Mouse (Mus musculus): Measurements from ENCODE around the gene Cnnm2. TPM values are rescaled to one million over a fixed set of nuclear protein-coding genes. Genes with fewer than 3 reads are reported as not detected.

Cnnm2 gene
- polyA plus RNA-seq, 1 experiment from 2014 or later, result 2.1 TPM

GRCm38 (mm10) chr19:46863236-46863927 is 102.0 kb downstream of the Cnnm2 start:
- 76% methylated on average over 17 of the region's 17 CpGs for WGBS
- Histone ChIP-seq H3K4me2 (ENCODE audit: low read depth, low read length) (no peak overlapping the region), H3K36me3 (ENCODE audit: control insufficient read depth, insufficient read depth, low read length) (no peaks in the 10 kb centered on the region), H3K9ac (ENCODE audit: low read depth, low read length) (no peak overlapping the region), H3K27ac (ENCODE audit: low read length) (no peak overlapping the region; the same call in 1 of the 2 replicates), H3K27me3 (replicated peaks; ENCODE audit: control insufficient read depth, insufficient read depth, low read length) (no peaks in the 10 kb centered on the region), H3K4me3 (ENCODE audit: low read length) (no peak overlapping the region), H3K4me1 (ENCODE audit: control insufficient read depth, insufficient read depth, low read length) (peaks cover 5% of the 10 kb centered on the region; the same call in 1 of the 2 replicates), H3K9me3 (ENCODE audit: control insufficient read depth, low read length) (no peaks in the 10 kb centered on the region)
- no peak for ATAC-seq

DNA sequence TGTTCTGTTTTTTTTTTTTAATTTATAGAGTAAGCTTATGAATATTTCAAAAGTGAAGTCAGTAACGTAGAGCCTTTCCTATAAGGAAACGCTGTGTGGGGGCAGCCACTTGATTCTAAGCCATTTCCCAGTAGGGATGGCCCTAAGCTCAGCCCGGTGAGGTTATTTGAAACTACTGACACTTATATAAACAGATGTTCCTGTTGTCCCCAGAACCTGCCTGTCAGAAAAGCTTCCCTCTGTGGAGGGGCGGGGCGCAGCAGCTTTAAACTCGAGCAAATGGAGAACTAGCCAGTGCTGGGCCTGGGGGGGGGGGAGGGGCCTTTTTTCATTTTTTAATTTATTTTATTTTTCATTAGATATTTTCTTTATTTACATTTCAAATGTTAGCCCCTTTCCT is 102.7 kb downstream of the Cnnm2 start:
- Histone ChIP-seq H3K4me2 (ENCODE audit: low read depth, low read length) (no peak overlapping the region), H3K9me3 (ENCODE audit: control insufficient read depth, low read length) (no peaks in the 10 kb centered on the region), H3K36me3 (ENCODE audit: control insufficient read depth, insufficient read depth, low read length) (no peaks in the 10 kb centered on the region), H3K4me1 (ENCODE audit: control insufficient read depth, insufficient read depth, low read length) (peaks cover 5% of the 10 kb centered on the region; the same call in 1 of the 2 replicates), H3K27me3 (replicated peaks; ENCODE audit: control insufficient read depth, insufficient read depth, low read length) (no peaks in the 10 kb centered on the region), H3K27ac (ENCODE audit: low read length) (no peak overlapping the region), H3K4me3 (ENCODE audit: low read length) (no peak overlapping the region), H3K9ac (ENCODE audit: low read depth, low read length) (no peak overlapping the region)
- 42% methylated on average over 6 of the region's 6 CpGs for WGBS
- no peak for ATAC-seq

- H3K4me2 ChIP-seq (ENCODE audit: low read depth, low read length), result no peak overlapping the region
- no peak for ATAC-seq
- H3K4me3 ChIP-seq (ENCODE audit: low read length), result no peak overlapping the region
- 54% methylated on average over 6 of the region's 6 CpGs for WGBS
- H3K27ac ChIP-seq (ENCODE audit: low read length), result no peak overlapping the region
- H3K9ac ChIP-seq (ENCODE audit: low read depth, low read length), result no peak overlapping the region
- H3K27me3 ChIP-seq (replicated peaks; ENCODE audit: control insufficient read depth, insufficient read depth, low read length), result no peaks in the 10 kb centered on the region
- peaks cover 5% of the 10 kb centered on the region; the same call in 1 of the 2 replicates for H3K4me1 ChIP-seq (ENCODE audit: control insufficient read depth, insufficient read depth, low read length)
- H3K36me3 ChIP-seq (ENCODE audit: control insufficient read depth, insufficient read depth, low read length), result no peaks in the 10 kb centered on the region
- no peaks in the 10 kb centered on the region for H3K9me3 ChIP-seq (ENCODE audit: control insufficient read depth, low read length)
Observed at GRCm38 (mm10) chr19:46864731-46865331, 103.4 kb downstream of the Cnnm2 start.

- Histone ChIP-seq H3K27ac (ENCODE audit: low read length) (no peak overlapping the region), H3K9ac (ENCODE audit: low read depth, low read length) (no peak overlapping the region), H3K4me2 (ENCODE audit: low read depth, low read length) (no peak overlapping the region), H3K4me1 (ENCODE audit: control insufficient read depth, insufficient read depth, low read length) (peaks cover 5% of the 10 kb centered on the region; the same call in 1 of the 2 replicates), H3K9me3 (ENCODE audit: control insufficient read depth, low read length) (no peaks in the 10 kb centered on the region), H3K4me3 (ENCODE audit: low read length) (no peak overlapping the region), H3K36me3 (ENCODE audit: control insufficient read depth, insufficient read depth, low read length) (no peaks in the 10 kb centered on the region), H3K27me3 (replicated peaks; ENCODE audit: control insufficient read depth, insufficient read depth, low read length) (no peaks in the 10 kb centered on the region)
- ATAC-seq, result no peak
- WGBS, result 64% methylated on average over 4 of the region's 4 CpGs
Observed at GRCm38 (mm10) chr19:46865381-46865780, 104.0 kb downstream of the Cnnm2 start.

DNA sequence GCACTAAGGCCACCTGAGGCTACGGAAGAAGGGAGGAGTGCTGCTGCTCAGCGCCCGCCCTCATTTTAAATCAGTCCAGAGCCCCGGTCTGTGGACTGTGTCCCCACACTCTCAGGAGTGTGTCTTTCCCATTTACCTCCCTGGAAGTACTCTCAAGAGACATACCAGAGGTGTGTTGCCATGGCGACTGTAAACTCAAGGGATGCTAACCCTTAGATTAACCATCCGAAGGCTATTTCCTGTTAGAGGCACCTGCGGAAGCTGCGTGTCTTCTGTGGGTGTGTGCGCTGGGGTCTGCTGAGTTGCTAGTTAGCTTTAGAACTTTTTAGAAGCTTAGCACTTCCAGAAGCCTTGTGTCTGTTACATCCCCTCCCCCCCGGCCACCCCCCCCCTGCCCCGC is 107.7 kb downstream of the Cnnm2 start:
- WGBS, result 55% methylated on average over 11 of the region's 11 CpGs
- ATAC-seq, result no peak

GRCm38 (mm10) chr19:46869526-46869925 is 108.1 kb downstream of the Cnnm2 start:
- no peak overlapping the region for H3K9ac ChIP-seq (ENCODE audit: low read depth, low read length)
- no peak overlapping the region for H3K27ac ChIP-seq (ENCODE audit: low read length)
- no peaks in the 10 kb centered on the region for H3K4me1 ChIP-seq (ENCODE audit: control insufficient read depth, insufficient read depth, low read length)
- peak; percentile 81 for ATAC-seq
- no peaks in the 10 kb centered on the region for H3K27me3 ChIP-seq (replicated peaks; ENCODE audit: control insufficient read depth, insufficient read depth, low read length)
- no peaks in the 10 kb centered on the region for H3K36me3 ChIP-seq (ENCODE audit: control insufficient read depth, insufficient read depth, low read length)
- WGBS, result 9% methylated on average over 6 of the region's 6 CpGs
- H3K4me2 ChIP-seq (ENCODE audit: low read depth, low read length), result no peak overlapping the region
- H3K4me3 ChIP-seq (ENCODE audit: low read length), result no peak overlapping the region
- H3K9me3 ChIP-seq (ENCODE audit: control insufficient read depth, low read length), result no peaks in the 10 kb centered on the region

More for the DNA sequence above, 107.7 kb downstream of the Cnnm2 start:
- Histone ChIP-seq H3K9ac (ENCODE audit: low read depth, low read length) (no peak overlapping the region), H3K27me3 (replicated peaks; ENCODE audit: control insufficient read depth, insufficient read depth, low read length) (no peaks in the 10 kb centered on the region), H3K4me2 (ENCODE audit: low read depth, low read length) (no peak overlapping the region), H3K9me3 (ENCODE audit: control insufficient read depth, low read length) (no peaks in the 10 kb centered on the region), H3K4me3 (ENCODE audit: low read length) (no peak overlapping the region), H3K36me3 (ENCODE audit: control insufficient read depth, insufficient read depth, low read length) (no peaks in the 10 kb centered on the region), H3K4me1 (ENCODE audit: control insufficient read depth, insufficient read depth, low read length) (no peaks in the 10 kb centered on the region), H3K27ac (ENCODE audit: low read length) (no peak overlapping the region)

GRCm38 (mm10) chr19:46871096-46871495 is 109.7 kb downstream of the Cnnm2 start:
- no peak for ATAC-seq
- H3K4me1 ChIP-seq (ENCODE audit: control insufficient read depth, insufficient read depth, low read length), result no peaks in the 10 kb centered on the region
- no peaks in the 10 kb centered on the region for H3K36me3 ChIP-seq (ENCODE audit: control insufficient read depth, insufficient read depth, low read length)
- no peak overlapping the region for H3K4me3 ChIP-seq (ENCODE audit: low read length)
- H3K4me2 ChIP-seq (ENCODE audit: low read depth, low read length), result no peak overlapping the region
- H3K27me3 ChIP-seq (replicated peaks; ENCODE audit: control insufficient read depth, insufficient read depth, low read length), result no peaks in the 10 kb centered on the region
- H3K9ac ChIP-seq (ENCODE audit: low read depth, low read length), result no peak overlapping the region
- WGBS, result 97% methylated on average over 4 of the region's 4 CpGs
- no peak overlapping the region for H3K27ac ChIP-seq (ENCODE audit: low read length)
- no peaks in the 10 kb centered on the region for H3K9me3 ChIP-seq (ENCODE audit: control insufficient read depth, low read length)

DNA sequence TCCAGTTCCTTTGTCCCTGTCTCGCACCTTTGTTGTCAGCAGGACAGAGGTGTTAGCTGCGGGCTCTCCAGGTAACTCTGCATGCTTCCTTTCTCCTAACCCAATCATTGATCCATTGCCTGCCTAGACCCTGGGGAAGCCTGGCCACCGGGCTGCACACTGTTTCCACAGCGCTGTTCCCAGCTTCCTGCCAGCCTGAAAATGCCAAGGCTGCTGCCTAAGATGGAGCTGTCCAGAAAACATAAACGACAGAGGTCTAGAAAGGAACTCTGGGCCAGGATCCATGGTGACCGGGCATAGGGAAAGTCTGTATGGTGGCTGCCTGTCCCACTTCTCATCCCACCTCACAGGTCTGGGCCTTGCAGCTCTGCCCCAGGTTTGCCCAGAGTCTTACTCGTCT is 110.3 kb downstream of the Cnnm2 start:
- Histone ChIP-seq H3K4me2 (ENCODE audit: low read depth, low read length) (no peak overlapping the region), H3K9ac (ENCODE audit: low read depth, low read length) (no peak overlapping the region), H3K36me3 (ENCODE audit: control insufficient read depth, insufficient read depth, low read length) (no peaks in the 10 kb centered on the region), H3K27me3 (replicated peaks; ENCODE audit: control insufficient read depth, insufficient read depth, low read length) (no peaks in the 10 kb centered on the region), H3K4me1 (ENCODE audit: control insufficient read depth, insufficient read depth, low read length) (no peaks in the 10 kb centered on the region), H3K27ac (ENCODE audit: low read length) (no peak overlapping the region), H3K9me3 (ENCODE audit: control insufficient read depth, low read length) (no peaks in the 10 kb centered on the region), H3K4me3 (ENCODE audit: low read length) (no peak overlapping the region)
- 71% methylated on average over 7 of the region's 7 CpGs for WGBS
- no peak for ATAC-seq

DNA sequence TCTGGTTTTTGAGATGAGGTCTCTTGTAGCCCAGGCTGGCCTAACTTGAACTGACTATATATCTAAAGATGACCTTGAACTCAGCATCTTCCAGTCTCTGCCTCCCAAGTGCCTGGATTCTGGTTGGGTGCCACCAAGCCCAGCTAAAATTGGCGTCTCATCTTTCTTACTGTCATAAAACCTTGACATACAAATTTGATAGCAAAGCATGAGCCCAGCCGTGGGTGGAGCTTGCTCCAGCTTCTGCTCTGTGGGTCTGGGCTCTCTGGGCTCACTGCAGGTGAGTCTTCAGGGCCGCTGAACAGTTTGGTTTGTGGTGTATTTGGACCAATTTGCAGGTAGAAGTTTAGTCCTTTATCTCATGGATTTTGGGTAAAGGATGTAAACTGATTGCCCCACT is 112.5 kb downstream of the Cnnm2 start:
- no peaks in the 10 kb centered on the region for H3K9me3 ChIP-seq (ENCODE audit: control insufficient read depth, low read length)
- ATAC-seq, result no peak
- H3K36me3 ChIP-seq (ENCODE audit: control insufficient read depth, insufficient read depth, low read length), result no peaks in the 10 kb centered on the region
- no peak overlapping the region for H3K4me3 ChIP-seq (ENCODE audit: low read length)
- no peak overlapping the region for H3K27ac ChIP-seq (ENCODE audit: low read length)
- no peaks in the 10 kb centered on the region for H3K4me1 ChIP-seq (ENCODE audit: control insufficient read depth, insufficient read depth, low read length)
- H3K4me2 ChIP-seq (ENCODE audit: low read depth, low read length), result no peak overlapping the region
- 72% methylated on average over 3 of the region's 3 CpGs for WGBS
- H3K9ac ChIP-seq (ENCODE audit: low read depth, low read length), result no peak overlapping the region
- no peaks in the 10 kb centered on the region for H3K27me3 ChIP-seq (replicated peaks; ENCODE audit: control insufficient read depth, insufficient read depth, low read length)
